Mouse (Mus musculus) layer of hippocampus, adult 2 months (tissue): Measurements from ENCODE around the gene Cnnm1. TPM values are rescaled to one million over a fixed set of nuclear protein-coding genes. Genes with fewer than 3 reads are reported as not detected.

Source experiments
- DNase-seq, 2 experiments: peaks; one replicate each; pipeline ENCODE4 v3.0.0; 2022; ENCODE audit warnings: low spot score in 2 of 2
- H3K27ac ChIP-seq: fragments of 200-600 bp; 2 replicates; pipeline ENCODE4 v1.8.1; 2022
- H3K4me3 ChIP-seq: fragments of 200-600 bp; 2 replicates; pipeline ENCODE4 v1.8.1; 2022; ENCODE audit warnings: mild to moderate bottlenecking
- CTCF ChIP-seq: fragments of 200-600 bp; conservative IDR thresholded peaks from 2 replicates; pipeline ENCODE4 v1.8.1; 2022; ENCODE audit warnings: antibody characterized with exemption, mild to moderate bottlenecking, moderate library complexity
- total RNA-seq, 2 experiments: library from RNA; stranded (reverse); gene quantifications; 2 replicates each; pipeline ENCODE4 v1.2.3; 2021

The Cnnm1 gene
- total RNA-seq, 2 experiments from 2014 or later, result 113 to 115 TPM

- DNase-seq, result no peak
- H3K4me3 ChIP-seq, result peak overlapping the region; percentile 43
- no peak for TF ChIP-seq CTCF
- peak overlapping the region; percentile 61 for H3K27ac ChIP-seq
Observed at GRCm38 (mm10) chr19:43521996-43522395, 81.8 kb downstream of the Cnnm1 start.

GRCm38 (mm10) chr19:43523551-43523950 is 83.3 kb downstream of the Cnnm1 start:
- no peak for TF ChIP-seq CTCF
- peak in 1 of 2 experiments; percentile 50 for DNase-seq
- Histone ChIP-seq H3K4me3 (peak overlapping the region; percentile 86), H3K27ac (peak overlapping the region; percentile 96)

- H3K4me3 ChIP-seq, result peak within 1 kb of the TSS; percentile 86
- TF ChIP-seq CTCF, result no peak
Observed at GRCm38 (mm10) chr19:43524187-43525103, 84.2 kb downstream of the Cnnm1 start, which contains the start of gene Got1. Got1 (minus strand) TSS chr19:43524605.

GRCm38 (mm10) chr19:43525104-43525482 is 84.9 kb downstream of the Cnnm1 start:
- Histone ChIP-seq H3K4me3 (peak overlapping the region; percentile 86), H3K27ac (peak overlapping the region; percentile 96)
- peak in 1 of 2 experiments; percentile 57 for DNase-seq
- TF ChIP-seq CTCF, result no peak

More at GRCm38 (mm10) chr19:43524187-43525103, 84.2 kb downstream of the Cnnm1 start, which contains the start of gene Got1:
- DNase-seq, result peak; percentile 92 to 98
- peak within 1 kb of the TSS; percentile 96 for H3K27ac ChIP-seq

GRCm38 (mm10) chr19:43525566-43525965 is 85.3 kb downstream of the Cnnm1 start:
- DNase-seq, result no peak
- no peak overlapping the region; the same call in 1 of the 2 replicates for H3K4me3 ChIP-seq
- no peak for TF ChIP-seq CTCF

GRCm38 (mm10) chr19:43526025-43526424 is 85.8 kb downstream of the Cnnm1 start:
- DNase-seq, result no peak
- H3K27ac ChIP-seq, result no peak overlapping the region
- H3K4me3 ChIP-seq, result no peak overlapping the region
- TF ChIP-seq CTCF, result no peak

More at GRCm38 (mm10) chr19:43525566-43525965, 85.3 kb downstream of the Cnnm1 start:
- H3K27ac ChIP-seq, result peak overlapping the region; percentile 96

GRCm38 (mm10) chr19:43527131-43527530 is 86.9 kb downstream of the Cnnm1 start:
- TF ChIP-seq CTCF, result peak; percentile 70
- no peak overlapping the region for H3K27ac ChIP-seq
- H3K4me3 ChIP-seq, result no peak overlapping the region
- no peak for DNase-seq

- no peak overlapping the region for H3K4me3 ChIP-seq
- H3K27ac ChIP-seq, result no peak overlapping the region
- no peak for DNase-seq
- TF ChIP-seq CTCF, result no peak
Observed at GRCm38 (mm10) chr19:43528056-43528587, 87.9 kb downstream of the Cnnm1 start.

- Histone ChIP-seq H3K4me3 (peak overlapping the region; percentile 17; the same call in 1 of the 2 replicates), H3K27ac (no peak overlapping the region)
- TF ChIP-seq CTCF, result peak; percentile 82
- peak; percentile 75 to 79 for DNase-seq
Observed at GRCm38 (mm10) chr19:43530197-43530770, 90.0 kb downstream of the Cnnm1 start.

- no peak for TF ChIP-seq CTCF
- no peak overlapping the region for H3K27ac ChIP-seq
- no peak overlapping the region for H3K4me3 ChIP-seq
- no peak for DNase-seq
Observed at GRCm38 (mm10) chr19:43530921-43531320, 90.7 kb downstream of the Cnnm1 start.

- no peak for DNase-seq
- no peak for TF ChIP-seq CTCF
- Histone ChIP-seq H3K27ac (no peak overlapping the region), H3K4me3 (no peak overlapping the region)
Observed at GRCm38 (mm10) chr19:43535372-43535771, 95.1 kb downstream of the Cnnm1 start.

GRCm38 (mm10) chr19:43546337-43547117 is 106.3 kb downstream of the Cnnm1 start:
- H3K4me3 ChIP-seq, result no peak overlapping the region
- no peak for DNase-seq
- TF ChIP-seq CTCF, result no peak
- no peak overlapping the region for H3K27ac ChIP-seq

Other genes with a start within 250 kb of the Cnnm1 start
- gene Hpse2, start 52.1 kb upstream of the Cnnm1 start, total RNA-seq, result under 1 TPM; 0.15 to 0.33 TPM
- gene Got1, start 84.2 kb downstream of the Cnnm1 start, total RNA-seq, result 100 to 1,000 TPM; 324 to 355 TPM
- gene Nkx2-3, start 171.9 kb downstream of the Cnnm1 start, total RNA-seq, result not detected
- 10 to 100 TPM; 44.3 to 45.2 TPM for gene Slc25a28, start 234.4 kb downstream of the Cnnm1 start, total RNA-seq
- gene Entpd7, start 249.2 kb downstream of the Cnnm1 start, total RNA-seq, result 10 to 100 TPM; 19.1 to 20.2 TPM